Mouse (Mus musculus): ENCODE data around the gene Bckdhb.

Gene Bckdhb

DNA sequence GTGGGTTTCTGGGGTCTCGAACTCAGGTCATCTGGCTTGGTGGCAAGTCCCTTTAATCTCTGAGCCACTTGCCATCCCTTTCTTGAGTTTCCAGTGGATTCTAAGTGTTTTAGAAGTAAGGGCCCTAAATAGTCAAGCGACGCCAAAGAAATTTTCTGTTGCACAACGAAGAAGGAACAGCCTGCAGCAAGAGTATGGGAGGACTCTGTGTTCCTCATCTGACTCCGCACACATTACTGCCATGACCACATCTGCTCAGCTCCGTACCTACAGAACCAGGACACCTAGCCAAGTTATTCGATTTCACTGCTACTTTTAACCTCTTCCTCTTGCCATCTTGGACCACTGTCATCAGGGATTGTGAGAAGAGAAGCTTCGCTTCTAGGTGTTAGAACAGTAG is 168.0 kb downstream of the Bckdhb start:
- in situ Hi-C loops (cut with MboI; ENCODE audit: unreplicated experiment in 2 of 2), result no loop called here

DNA sequence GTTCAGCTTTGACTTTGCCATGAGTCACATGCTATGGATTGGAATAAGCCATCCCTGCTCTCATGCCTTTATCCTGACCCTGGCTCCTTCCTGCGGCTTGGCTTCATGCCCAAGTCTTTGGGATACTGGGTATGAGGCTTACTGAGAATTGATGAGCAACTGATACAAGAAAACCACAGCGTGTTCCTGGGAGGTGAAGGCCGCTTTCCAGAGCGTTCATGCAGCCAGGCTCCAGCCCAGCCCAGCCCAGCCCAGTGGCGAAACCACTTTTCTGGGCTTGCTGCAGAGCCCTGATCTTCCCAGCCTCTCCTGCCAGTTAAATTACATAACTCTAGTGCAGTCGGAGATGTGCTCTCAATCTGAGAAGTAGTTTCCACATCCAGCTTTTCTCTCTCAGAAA is 169.2 kb downstream of the Bckdhb start:
- in situ Hi-C loops (cut with MboI; ENCODE audit: unreplicated experiment in 2 of 2), result no loop called here

DNA sequence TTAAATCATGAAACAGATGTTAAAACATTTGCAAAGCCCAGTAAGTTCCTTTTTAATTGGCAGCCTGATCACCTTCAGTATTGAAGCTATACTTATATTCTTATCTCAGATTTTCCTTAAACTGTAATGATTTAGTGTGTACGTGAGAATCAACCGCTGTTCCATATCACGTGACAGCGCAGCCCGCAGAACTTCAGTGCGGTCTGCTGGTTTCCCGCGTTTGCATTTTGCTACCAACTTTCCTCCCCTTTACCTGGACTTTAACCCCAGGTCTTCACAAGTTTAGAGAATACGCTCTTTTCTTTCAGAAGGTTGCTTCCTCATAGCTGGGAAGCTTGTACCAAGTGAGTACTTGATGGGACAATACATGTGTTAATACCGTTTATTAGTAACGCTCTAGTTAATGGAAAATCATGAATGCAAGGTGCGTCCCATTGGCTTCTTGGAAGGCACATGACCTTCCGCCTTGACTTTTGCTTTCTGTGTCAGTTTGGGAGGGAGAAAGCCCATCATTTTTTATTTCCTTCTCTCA is 171.6 kb downstream of the Bckdhb start:
- in situ Hi-C loops (cut with MboI; ENCODE audit: unreplicated experiment in 2 of 2), result no loop called here

DNA sequence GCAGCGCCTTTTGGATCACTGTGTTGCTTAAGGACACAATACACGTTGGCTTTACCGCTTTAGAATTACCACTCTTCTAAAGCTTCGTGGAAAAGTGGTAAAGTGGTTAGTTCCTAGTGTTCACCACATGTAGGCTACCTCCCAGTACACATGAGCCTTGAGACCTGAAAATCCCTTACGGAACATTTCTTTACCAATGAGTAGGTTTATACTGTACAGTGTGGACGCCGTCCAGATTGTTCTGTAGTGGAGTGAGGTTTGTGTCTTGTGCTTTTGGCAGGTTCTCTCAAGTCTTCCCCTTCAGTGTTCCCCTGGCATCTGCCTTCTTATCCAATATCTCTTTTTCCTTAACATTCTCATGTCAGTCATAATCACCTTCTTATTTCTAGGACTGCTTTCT is 178.4 kb downstream of the Bckdhb start:
- in situ Hi-C loops (cut with MboI; ENCODE audit: unreplicated experiment in 2 of 2), result no loop called here

DNA sequence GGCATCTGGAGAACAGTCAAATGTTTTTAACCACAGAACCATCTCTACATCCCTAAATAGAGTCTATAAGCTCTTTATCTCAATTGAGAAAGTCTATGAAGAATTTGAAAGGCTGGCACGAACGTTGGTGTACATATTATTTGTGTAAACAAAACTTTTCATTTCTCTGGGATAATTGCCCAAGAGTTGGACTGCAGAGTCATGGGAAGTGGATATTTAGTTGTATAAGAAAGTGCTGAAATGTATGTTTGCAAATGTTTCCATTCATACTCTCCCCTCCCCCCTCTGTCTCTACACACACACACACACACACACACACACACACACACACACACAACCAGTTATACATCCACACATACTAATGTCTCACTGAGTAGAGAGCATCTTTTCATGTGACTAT is 181.5 kb downstream of the Bckdhb start:
- in situ Hi-C loops (cut with MboI; ENCODE audit: unreplicated experiment in 2 of 2), result no loop called here

DNA sequence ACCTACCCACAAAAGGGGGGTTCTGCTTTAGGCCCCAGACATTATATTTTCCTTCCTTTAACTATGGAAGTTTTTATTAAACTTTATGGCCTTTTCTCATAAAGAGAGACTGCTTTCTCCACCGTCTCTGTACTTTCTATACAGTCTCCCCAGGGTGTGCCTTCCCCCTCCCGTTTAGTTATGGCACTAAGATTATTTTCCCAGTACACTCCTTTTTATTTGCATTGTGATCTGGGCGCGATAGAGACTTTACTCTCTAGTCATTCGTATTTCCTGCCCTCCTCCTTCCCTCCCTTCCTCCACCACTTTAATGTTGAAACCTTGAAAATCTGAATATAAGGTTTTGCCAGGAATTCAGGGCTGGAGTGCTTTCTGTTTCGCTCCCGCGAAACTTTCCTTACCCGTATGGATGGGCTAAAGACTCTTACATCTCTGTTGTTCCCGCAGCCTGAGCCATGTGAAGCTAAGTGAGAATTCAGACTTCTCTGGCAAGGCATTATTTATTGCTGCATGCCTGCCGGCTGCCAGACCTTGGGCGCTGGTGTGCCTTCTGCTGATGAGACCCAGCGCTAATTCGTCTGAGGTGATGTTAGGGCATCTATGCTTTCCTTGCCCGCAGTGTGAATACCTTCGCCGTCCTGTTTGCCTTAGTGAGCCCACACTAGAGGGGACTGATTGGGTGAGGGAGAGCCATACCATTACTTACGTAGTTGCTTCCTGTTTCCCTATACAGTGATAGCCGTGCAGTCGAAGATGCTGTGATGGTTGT is 182.3 kb downstream of the Bckdhb start:
- in situ Hi-C loops (cut with MboI; ENCODE audit: unreplicated experiment in 2 of 2), result no loop called here

DNA sequence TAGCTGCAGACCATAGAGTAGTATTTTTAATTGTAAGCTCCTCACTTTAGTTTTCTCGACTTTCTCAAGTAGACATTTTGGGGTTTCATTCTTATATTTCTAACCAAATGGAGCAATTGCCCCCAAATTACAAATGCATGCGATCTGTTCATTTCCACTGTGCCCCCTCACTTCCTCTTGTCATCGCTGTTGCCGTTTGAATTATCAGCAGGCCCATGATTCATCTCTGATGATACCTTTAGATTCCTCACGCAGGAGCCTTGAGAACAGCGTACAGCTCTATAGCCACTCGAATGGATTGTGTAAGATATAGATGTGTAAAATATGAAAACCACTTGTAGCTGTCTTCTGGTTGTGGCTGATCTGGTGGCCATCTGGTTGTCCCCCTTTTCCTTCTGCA is 183.6 kb downstream of the Bckdhb start:
- in situ Hi-C loops (cut with MboI; ENCODE audit: unreplicated experiment in 2 of 2), result no loop called here

DNA sequence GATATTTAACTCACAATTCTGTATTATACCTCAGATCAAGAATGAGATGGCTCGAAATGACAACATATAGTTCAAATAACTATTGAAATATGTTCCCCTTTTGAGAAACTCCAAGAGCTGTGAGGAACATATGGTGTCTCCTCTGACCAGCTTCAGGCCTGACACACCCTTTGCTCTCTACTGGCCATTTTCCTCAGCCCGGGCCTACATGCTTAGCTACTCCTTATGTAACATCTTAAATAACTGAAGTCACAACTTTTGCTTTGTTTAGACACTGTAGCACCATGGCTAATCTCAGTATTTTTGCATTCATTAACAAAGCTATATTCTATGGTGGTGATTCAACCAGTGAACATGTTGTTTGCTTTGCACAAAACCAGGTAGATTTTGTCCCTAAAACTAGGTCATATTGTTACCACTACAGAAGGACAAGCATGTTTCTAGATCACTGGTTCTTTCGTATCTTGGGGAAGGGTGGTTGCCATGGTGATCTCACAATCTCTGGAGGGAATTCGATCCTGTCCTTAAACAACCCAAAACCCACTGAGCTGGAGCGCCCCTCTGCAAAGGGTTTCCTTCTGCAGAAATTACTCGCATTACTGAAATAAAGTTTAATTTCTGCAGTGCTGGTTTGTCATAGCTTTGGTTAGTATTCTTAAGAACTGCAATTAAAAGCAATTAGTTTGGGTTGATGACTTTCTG is 185.0 kb downstream of the Bckdhb start:
- in situ Hi-C loops (cut with MboI; ENCODE audit: unreplicated experiment in 2 of 2), result no loop called here

DNA sequence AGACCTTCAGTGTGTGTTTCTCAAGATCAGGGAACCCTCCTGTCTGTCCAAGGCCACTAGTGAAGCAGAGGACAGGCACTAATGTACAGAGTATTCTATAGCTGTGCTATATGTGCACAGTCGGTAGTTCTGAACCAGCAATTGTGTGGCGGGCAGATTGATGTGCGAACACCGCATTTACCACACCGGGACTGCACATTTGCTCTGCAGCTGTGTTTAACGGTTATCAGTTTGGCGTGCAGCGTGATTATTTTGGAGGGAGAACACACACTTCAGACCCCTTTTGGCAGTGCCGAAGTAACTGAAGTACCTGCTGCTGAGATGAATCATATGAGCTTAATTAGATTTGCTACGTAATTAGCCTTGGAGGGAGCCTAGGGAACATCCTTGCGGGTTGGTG is 185.7 kb downstream of the Bckdhb start:
- in situ Hi-C loops (cut with MboI; ENCODE audit: unreplicated experiment in 2 of 2), result no loop called here

DNA sequence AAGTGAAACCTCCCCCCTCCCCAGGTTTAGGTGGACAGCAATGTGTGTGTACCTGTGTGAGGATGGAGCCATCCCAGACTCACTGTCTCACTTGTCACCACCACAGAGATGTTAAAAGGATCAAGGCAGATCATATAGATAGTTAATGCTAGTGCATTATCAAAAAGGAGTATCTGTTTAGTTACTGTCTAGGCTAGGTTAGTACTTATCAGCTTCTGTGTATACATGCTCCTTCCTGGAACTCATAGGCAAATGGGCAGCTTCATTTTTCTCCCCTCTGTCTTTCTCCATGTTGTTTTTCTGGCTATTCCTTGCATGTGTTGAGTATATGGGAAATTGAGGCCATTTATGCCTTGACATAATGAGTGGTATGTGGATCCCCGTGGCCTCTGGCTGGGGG is 187.4 kb downstream of the Bckdhb start:
- in situ Hi-C loops (cut with MboI; ENCODE audit: unreplicated experiment in 2 of 2), result no loop called here

DNA sequence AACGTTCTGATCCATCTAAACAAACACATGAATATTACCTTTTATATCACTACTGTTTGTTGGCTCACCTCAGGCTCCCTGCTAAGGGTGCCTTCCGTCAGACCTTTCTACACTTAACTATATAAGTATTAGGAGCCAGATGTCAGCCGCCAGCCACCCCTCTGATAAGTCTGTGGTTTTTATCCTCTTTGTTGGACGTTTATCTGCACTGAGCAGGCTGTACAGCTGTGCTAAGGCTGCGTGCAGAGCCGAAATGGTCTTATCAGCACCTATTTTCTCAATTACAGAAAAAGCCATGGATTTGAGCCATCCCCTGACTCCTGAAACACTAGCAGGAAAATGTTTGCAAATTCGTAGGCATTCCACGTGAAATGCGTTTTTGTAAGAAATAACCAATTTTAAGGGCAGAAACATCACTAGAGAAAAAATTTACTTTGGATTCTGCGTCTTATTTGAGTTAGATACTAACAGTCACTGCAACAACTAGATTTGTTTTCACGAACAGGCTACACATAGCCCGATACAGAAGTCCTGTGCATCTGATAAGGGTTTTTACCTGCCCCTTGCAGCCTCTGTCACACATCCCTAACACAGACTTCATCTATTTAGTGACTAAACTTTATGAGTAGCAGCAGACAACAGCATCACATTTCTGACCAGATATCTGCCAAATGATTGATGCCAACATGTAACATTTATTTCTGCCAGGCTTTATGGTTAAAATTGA is 188.1 kb downstream of the Bckdhb start:
- in situ Hi-C loops (cut with MboI; ENCODE audit: unreplicated experiment in 2 of 2), result no loop called here

DNA sequence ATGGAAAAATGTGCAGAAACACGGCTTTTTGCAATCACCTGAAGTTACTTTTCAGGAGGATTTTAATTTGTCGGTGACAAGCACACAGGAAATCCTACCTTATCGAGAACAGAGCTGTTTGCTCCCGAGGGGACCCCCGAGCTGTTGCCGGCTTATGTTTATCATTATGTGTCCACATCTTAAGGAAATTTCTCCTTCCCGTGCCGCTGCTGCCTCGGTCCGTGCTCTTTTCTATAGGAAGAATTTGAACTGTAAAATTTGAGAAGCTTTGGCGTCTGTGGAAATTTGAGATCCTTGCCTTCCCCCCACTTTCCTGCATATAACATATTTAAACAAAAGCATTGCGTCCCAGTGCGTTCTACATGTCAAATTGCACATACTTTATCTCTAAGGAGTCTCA is 189.3 kb downstream of the Bckdhb start:
- in situ Hi-C loops (cut with MboI; ENCODE audit: unreplicated experiment in 2 of 2), result no loop called here

DNA sequence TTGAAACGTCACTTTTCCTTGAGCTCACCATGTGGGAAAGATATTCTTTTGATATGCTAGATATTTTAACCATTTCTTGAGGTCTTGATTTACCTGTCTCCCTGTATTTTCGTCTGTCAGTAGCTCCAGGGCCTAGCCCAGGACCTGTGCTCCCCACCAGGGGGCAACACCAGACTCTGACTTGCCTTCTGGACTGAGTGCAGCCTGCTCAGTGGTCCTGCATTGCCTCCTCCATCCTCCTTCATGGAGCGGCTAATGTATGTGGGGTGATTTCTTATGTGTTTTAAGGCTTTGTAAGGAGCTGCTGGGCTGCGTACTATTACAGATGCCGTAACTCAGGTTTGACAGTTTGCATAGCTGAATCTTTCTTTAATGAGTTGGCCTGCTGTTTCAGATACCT is 192.4 kb downstream of the Bckdhb start:
- in situ Hi-C loops (cut with MboI; ENCODE audit: unreplicated experiment in 2 of 2), result no loop called here

DNA sequence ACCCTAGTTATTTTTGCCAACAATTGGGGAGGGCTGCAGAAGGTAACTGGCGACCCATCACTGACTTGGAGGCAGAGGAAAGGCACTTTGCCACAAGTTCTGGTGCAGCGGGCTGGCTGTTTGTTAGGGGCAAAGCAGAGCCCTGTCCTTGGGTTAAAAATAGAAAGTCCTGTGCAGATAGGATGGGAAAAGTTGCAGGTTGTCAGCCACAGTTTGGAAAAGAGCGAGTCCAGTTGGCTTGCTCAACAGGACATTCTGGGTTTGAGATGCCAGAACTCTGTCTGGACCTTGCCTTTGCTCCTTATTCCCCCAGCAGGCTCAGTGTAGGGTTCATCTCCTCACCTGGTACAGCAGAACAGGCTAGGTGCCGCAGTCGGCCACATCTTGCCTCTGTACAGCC is 200.1 kb downstream of the Bckdhb start:
- in situ Hi-C loops (cut with MboI; ENCODE audit: unreplicated experiment in 2 of 2), result no loop called here

DNA sequence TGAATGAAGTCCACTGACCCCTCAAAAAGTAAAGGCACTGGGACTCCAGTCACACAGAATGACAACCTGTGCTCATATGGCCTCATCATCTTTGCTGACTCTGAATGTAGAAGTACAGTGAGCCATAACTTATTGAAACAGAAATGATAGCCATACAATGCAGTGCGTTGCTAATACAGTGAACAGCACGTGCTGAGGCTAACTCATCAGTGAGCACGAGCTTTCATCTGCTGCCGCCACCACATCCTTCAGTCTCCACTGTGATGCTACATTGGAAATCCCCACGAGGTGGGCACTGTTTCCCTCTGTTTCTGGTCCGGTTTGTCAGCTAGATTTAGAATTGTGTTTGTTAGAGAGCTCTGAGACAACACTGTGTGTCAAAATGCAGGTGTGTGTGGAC is 205.4 kb downstream of the Bckdhb start:
- in situ Hi-C loops (cut with MboI; ENCODE audit: unreplicated experiment in 2 of 2), result no loop called here

DNA sequence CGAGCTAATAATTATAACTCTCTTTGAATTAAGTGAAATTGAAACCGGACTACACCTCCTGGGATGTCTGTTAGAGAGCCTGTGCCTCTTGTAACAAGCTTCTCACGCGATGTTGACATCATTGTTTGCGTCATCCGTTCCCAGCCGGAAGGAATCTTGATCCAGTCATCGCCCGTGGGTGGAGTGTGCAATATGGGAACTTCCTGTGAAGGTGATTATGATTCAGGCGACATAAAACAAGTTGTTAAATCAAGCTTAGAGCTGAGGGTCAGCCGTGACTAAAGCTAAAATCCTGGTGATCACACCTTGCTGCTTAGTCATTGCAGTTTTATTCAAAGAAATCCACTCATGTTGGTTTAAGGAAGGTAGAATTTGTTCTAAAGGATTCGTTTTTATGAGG is 210.1 kb downstream of the Bckdhb start:
- in situ Hi-C loops (cut with MboI; ENCODE audit: unreplicated experiment in 2 of 2), result no loop called here

DNA sequence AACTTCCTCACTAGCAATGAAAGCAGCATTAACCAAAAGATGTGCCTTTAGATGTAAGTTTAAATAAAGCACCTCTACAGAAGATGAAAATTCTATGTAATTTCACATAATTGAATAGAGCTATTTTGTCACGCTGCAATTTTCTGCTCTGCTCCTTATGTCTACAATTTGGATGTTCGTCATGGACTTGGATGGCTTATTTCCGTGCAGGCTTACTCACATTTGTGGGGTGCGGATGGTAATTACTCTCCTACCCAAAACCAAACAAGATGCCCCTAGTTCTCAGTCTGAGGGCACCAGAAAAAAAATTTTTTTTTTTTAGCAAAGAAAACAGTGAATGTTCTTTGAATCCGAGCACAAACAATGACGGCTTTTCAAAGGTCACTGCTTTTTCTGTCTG is 212.2 kb downstream of the Bckdhb start:
- in situ Hi-C loops (cut with MboI; ENCODE audit: unreplicated experiment in 2 of 2), result no loop called here

DNA sequence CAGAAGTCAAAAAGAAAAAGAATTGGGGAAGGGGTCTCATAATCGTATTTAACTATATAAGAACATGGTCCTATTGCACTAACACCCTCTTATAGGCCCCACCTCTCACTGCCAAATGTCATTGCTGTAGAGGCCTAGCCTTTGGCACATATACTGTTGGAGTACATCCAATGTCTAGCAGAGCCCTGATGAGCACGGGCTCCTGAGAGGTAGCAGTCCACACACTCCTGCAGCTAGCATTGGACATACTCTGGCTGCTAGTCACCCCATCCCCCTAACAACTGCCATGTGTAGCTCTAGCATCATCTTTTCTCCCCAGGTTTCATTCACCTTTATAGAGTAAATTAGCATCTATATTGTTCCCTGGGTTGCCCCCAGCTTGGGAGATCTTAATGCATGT is 223.2 kb downstream of the Bckdhb start:
- in situ Hi-C loops (cut with MboI; ENCODE audit: unreplicated experiment in 2 of 2), result no loop called here

Measured in v-Abl transformed pro-B cells (cell line).